Mouse (Mus musculus) thymus, postnatal 25 days (tissue): ENCODE data around the gene Grwd1.

ENCODE experiments used
- DNase-seq: peaks from one replicate; pipeline ENCODE4 v3.0.0; 2022

The Grwd1 gene

DNA sequence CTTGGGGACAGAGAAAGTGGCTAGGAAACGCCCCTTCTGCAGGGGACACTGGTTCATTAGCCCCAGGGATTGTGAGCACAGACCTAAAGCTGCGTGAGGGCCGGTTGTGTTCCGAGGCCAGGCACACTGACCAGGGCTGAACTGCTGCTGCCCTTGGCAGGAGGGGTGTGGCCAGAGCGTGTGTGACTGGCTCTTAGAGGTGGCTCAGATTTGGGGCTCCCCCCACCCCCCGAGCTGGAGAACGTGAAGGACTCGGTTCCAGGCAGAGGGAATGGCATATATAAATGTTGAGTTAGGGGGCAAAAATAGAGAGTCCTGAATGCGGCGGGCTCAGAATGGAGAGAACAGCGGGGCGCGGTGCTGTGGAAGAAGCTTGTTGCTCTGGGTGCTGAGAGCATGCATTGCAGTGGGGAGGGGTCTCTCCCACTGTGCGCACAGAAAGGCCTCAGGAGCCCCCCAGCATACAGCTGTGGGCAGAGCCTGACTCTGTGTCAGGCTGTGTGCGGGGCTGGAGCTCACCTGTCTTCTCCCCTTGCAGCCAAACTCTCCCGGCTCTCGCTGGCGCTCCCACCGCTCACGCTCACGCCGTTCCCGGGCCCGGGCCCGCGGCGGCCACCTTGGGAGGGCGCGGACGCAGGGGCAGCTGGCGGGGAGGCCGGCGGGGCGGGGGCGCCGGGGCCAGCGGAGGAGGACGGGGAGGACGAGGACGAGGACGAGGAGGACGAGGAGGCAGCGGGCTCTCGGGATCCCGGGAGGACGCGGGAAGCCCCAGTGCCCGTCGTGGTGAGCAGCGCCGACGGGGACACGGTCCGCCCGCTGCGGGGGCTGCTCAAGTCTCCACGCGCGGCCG is 32.9 kb downstream of the Grwd1 start:
- DNase-seq, result no peak

DNA sequence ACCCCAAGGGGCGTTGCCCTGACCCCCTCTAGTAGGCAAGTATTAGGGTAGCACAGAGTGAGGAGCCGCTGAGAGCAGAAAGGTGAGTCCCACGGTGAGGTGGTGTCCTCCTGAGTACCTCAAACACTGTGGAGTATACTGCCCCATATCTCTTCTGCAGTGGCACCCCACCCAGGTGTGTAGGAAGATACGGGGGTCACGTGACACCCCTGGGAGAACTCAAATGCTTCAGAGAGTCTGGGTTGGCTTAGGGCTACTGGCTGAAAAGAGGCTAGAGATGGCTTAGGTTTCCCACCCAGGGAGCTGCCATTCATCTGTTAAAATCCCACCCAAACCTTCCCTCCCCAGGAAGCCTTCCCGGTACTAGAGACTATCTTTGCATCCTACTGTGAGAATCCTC is 33.8 kb downstream of the Grwd1 start:
- DNase-seq, result no peak

DNA sequence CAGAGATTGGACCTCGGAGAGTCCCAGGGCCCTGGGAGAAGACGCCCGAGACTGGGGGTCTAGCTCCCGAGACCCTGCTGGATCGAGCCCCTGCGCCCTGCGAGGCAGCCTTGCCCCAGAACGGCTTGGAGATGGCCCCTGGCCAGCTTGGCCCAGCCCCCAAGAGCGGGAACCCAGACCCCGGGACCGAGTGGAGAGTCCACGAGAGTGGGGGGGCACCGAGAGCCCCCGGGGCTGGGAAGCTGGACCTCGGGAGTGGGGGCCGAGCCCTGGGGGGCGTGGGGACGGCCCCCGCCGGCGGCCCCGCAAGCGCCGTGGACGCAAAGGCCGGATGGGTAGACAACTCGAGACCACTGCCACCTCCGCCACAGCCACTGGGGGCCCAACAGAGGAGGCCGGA is 35.8 kb downstream of the Grwd1 start:
- no peak for DNase-seq

DNA sequence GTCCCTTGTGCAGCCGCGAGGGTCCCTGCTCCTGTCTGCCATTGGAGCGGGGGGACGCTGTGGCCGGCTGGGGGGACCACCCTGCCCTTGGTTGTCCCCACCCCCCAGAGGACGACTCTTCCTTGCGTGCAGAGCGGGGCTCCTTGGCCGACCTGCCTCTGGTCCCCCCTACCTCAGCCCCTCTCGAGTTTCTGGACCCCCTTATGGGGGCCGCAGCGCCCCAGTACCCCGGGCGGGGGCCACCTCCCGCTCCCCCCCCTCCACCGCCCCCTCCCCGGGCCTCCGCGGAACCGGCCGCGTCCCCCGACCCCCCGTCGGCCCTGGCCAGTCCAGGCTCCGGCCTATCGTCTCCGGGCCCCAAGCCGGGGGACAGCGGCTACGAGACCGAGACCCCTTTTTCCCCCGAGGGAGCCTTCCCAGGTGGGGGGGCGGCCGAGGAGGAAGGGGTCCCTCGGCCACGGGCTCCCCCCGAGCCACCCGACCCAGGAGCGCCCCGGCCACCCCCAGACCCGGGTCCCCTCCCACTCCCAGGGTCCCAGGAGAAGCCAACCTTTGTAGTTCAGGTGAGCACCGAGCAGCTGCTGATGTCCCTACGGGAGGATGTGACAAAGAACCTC is 36.7 kb downstream of the Grwd1 start:
- no peak for DNase-seq

- no peak for DNase-seq
Measured at GRCm38 (mm10) chr7:45793240-45793639, 37.5 kb downstream of the Grwd1 start.

- no peak for DNase-seq
Measured at GRCm38 (mm10) chr7:45791756-45792490, 38.8 kb downstream of the Grwd1 start.

DNA sequence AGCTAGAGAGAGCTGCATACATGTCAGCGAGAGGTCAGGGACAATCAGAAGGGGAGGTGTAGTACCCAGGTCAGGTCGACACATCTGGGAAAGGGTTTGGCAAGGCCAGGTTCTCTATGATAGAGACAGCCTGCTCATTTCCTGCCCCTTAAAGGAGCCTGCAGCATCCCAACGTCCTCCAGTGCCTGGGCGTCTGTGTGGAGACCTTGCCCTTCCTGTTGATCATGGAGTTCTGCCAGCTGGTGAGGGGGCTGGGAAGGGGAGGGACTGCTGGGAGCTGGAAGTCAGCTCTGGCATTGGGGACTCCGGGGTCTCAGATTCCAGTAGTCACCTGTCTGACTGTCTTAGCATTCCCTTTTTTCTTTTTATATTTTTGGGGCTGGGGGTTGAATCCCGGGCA is 40.0 kb downstream of the Grwd1 start:
- no peak for DNase-seq

DNA sequence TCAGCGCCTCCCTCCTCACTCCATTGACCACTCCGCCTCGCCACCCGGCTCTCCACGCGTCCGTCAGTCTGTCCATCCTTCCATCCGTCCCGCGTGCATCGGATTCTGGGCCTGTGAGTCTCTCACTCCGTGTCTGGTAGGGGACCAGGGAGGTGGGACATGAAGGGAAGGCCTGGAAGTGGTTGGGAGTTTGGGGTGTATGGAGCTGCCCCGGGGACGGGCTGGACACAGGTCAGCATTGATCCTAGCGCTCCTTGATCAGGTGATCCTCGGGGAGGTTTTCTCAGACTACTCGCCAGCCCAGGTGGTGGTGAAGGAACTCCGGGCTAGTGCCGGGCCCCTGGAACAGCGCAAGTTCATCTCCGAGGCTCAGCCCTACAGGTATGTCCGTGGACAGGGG is 43.1 kb downstream of the Grwd1 start:
- DNase-seq, result no peak

GRCm38 (mm10) chr7:45786661-45787413 is 43.9 kb downstream of the Grwd1 start:
- no peak for DNase-seq

- DNase-seq, result no peak
Measured at GRCm38 (mm10) chr7:45786136-45786578, 44.6 kb downstream of the Grwd1 start.

DNA sequence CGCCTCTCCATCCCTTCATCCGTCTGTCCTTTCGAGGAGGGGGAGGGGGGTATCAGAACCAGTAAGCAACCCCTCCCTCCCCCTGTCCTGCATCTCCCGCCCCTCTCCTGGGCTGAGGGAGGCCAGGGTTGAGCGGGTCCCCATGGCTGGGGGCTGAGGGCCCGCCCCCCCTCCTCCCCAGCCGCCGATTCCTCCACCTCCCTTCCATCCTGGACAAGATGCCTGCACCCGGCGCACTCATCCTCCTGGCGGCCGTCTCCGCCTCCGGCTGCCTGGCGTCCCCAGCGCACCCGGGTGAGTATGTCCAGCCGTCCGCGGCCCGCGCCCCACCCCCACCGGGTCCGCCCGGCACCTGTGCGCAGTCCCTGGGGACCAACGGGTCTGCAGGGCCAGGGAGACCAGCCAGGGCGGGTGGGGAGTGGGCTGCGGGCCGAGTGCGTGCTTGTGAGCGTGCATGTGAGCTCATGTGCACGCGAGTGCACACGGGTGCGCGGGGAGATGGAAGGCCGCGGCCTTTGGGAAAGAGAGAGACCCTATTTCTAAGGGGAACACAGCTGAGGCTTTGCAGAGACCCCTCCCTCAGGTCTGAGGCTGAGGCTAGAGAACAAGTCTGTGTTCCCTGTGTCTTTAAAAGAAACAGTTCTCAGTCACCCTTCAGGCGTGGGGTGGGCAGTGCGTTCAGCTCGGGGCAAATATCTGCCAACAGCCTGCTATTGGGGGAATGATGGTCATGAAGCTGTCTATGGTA is 45.2 kb downstream of the Grwd1 start:
- no peak for DNase-seq

GRCm38 (mm10) chr7:45784524-45785372 is 46.0 kb downstream of the Grwd1 start, which contains the start of gene Sult2b1:
Sult2b1 (minus strand) TSS chr7:45784669.
- no peak for DNase-seq

- DNase-seq, result peak; percentile 53
Measured at GRCm38 (mm10) chr7:45783511-45784091, 47.1 kb downstream of the Grwd1 start, which contains the start of gene Lmtk3. Lmtk3 (plus strand) TSS chr7:45783738.

DNA sequence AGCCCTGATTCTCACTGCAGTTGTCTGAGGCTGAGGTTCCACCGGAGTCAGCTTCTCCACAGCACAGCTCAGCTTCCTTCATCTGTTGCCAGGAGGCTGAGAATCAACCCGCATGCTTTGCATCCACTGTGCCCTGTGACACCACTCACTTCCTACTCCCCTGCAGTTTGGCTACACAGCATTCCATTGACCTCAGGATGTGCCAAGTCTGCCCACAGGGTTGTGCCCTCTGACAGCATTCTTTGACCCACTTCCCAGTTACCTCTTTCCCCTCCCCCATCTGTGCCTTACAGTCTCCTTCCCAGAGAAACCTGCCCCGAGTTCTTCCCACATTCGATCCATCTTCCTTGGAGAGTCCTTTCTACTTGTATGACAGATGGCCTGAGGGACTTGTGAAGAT is 48.5 kb downstream of the Grwd1 start:
- DNase-seq, result no peak

GRCm38 (mm10) chr7:45779081-45779641 is 51.6 kb downstream of the Grwd1 start:
- peak; percentile 64 for DNase-seq

- no peak for DNase-seq
Measured at GRCm38 (mm10) chr7:45775237-45775636, 55.5 kb downstream of the Grwd1 start.
